Mouse (Mus musculus) heart, adult 8-10 months (tissue): ENCODE data around the gene Il9. TPM values are rescaled to one million over a fixed set of nuclear protein-coding genes. Genes with fewer than 3 reads are reported as not detected.

Source experiments
- DNase-seq: peaks from one replicate; pipeline ENCODE4 v3.0.0; 2022; ENCODE audit warnings: low spot score
- total RNA-seq, 4 experiments: library from RNA; stranded (reverse); gene quantifications; 2 replicates each; pipeline ENCODE4 v1.2.4; 2022

The Il9 gene
- total RNA-seq, 4 experiments from 2014 or later, result not detected

GRCm38 (mm10) chr13:56471951-56472350, 10.1 kb downstream of the Il9 start:
- no peak for DNase-seq

GRCm38 (mm10) chr13:56471211-56471610, 10.8 kb downstream of the Il9 start:
- DNase-seq, result no peak

GRCm38 (mm10) chr13:56468536-56468935, 13.5 kb downstream of the Il9 start:
- no peak for DNase-seq

GRCm38 (mm10) chr13:56467786-56468185, 14.3 kb downstream of the Il9 start:
- DNase-seq, result no peak

- DNase-seq, result no peak
Measured at GRCm38 (mm10) chr13:56463750-56464149, 18.3 kb downstream of the Il9 start.

- no peak for DNase-seq
Measured at GRCm38 (mm10) chr13:56463261-56463660, 18.8 kb downstream of the Il9 start.

GRCm38 (mm10) chr13:56462791-56463190, 19.3 kb downstream of the Il9 start:
- no peak for DNase-seq

GRCm38 (mm10) chr13:56461460-56461859, 20.6 kb downstream of the Il9 start:
- no peak for DNase-seq

GRCm38 (mm10) chr13:56458001-56458400, 24.0 kb downstream of the Il9 start:
- DNase-seq, result no peak

- no peak for DNase-seq
Measured at GRCm38 (mm10) chr13:56450035-56450434, 32.0 kb downstream of the Il9 start.

- DNase-seq, result no peak
Measured at GRCm38 (mm10) chr13:56449239-56450030, 32.6 kb downstream of the Il9 start.

GRCm38 (mm10) chr13:56444996-56445395, 37.0 kb downstream of the Il9 start:
- no peak for DNase-seq

- no peak for DNase-seq
Measured at GRCm38 (mm10) chr13:56444112-56444511, 37.9 kb downstream of the Il9 start.

GRCm38 (mm10) chr13:56443411-56443810, 38.6 kb downstream of the Il9 start:
- no peak for DNase-seq

GRCm38 (mm10) chr13:56438211-56439075, 43.6 kb downstream of the Il9 start, which contains the start of gene Slc25a48:
Slc25a48 (plus strand) TSS chr13:56438355.
- DNase-seq, result no peak

GRCm38 (mm10) chr13:56435615-56436287, 46.3 kb downstream of the Il9 start:
- DNase-seq, result no peak

- no peak for DNase-seq
Measured at GRCm38 (mm10) chr13:56434311-56434751, 47.7 kb downstream of the Il9 start.

- DNase-seq, result no peak
Measured at GRCm38 (mm10) chr13:56433466-56433865, 48.6 kb downstream of the Il9 start.

- DNase-seq, result no peak
Measured at GRCm38 (mm10) chr13:56432496-56432895, 49.5 kb downstream of the Il9 start.
